Mouse (Mus musculus) telencephalon, adult 2 months (tissue): ENCODE measurements around the gene Llgl2.
A peak's percentile ranks its signal among the peaks of the same experiment; 100 is the strongest.

Source experiments
- DNase-seq: peaks from one replicate; pipeline ENCODE4 v3.0.0-alpha.2; 2011; ENCODE audit warnings: low read depth, low spot score

Gene Llgl2

DNA sequence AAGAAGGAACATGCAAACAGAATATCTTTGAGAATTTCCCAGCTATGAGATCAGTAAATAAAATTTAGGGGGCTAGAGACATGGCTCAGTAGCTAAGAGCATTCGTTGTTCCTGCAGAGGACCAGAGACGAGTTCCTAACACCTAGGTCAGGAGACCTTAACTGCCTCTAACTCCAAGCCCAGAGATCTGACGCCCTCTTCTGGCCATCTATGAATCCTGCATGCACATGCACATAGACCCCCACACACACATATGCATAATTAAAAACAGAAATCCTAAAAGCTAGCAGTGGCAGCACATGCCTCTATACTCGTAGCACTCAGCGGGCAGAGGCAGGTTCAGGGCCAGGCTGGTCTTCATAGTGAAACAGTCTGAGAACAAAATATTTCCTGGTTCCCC is 52.6 kb downstream of the Llgl2 start:
- DNase-seq, result no peak

- DNase-seq, result no peak
These were observed 53.4 kb downstream of the Llgl2 start for GRCm38 (mm10) chr11:115877174-115877755.

- no peak for DNase-seq
These were observed 54.2 kb downstream of the Llgl2 start for GRCm38 (mm10) chr11:115878071-115878470.

DNA sequence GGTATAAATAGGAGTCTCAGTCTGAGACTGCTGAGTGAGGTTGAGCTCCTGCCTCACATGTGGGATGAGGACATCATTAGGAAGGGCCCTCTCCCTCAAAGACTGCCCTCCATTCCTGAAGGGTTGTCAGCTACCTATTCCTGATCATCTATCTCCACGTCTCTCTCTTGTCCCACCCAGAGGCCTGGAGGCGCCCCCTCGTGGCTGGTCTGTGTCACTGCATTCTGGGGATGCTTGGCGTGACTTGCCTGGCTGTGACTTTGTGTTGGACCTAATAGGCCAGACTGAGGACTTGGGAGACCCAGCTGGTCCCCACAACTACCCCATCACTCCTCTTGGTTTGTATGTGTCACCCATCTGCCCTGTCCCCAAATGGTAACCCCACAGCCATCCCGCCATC is 57.2 kb downstream of the Llgl2 start:
- no peak for DNase-seq

- no peak for DNase-seq
These were observed 59.4 kb downstream of the Llgl2 start for GRCm38 (mm10) chr11:115883251-115883650.

- no peak for DNase-seq
These were observed 60.5 kb downstream of the Llgl2 start for GRCm38 (mm10) chr11:115884361-115884760.

- no peak for DNase-seq
These were observed 61.4 kb downstream of the Llgl2 start for GRCm38 (mm10) chr11:115885281-115885680.

GRCm38 (mm10) chr11:115886446-115886845 is 62.6 kb downstream of the Llgl2 start:
- DNase-seq, result no peak

DNA sequence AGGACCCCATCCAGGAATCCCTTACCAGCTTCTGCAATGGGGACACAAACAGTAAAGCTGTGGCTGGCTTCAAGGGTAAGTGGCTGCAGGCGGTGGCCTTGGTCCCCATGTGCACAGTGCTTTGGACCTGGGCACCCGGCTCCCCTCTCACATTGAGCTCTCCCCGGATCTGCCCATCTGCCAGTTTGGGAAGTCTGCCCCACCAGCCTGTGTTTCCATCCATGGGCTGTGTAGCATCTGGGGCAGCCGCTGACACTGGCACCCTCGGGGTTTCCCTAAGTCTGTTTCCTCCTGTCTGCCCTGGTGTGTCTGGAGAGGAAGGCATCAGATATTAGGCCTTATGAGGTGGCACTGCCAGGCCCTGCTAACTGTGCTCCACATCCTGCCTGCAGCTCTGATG is 64.2 kb downstream of the Llgl2 start:
- DNase-seq, result no peak

- no peak for DNase-seq
These were observed 65.3 kb downstream of the Llgl2 start for GRCm38 (mm10) chr11:115889159-115889558.

DNA sequence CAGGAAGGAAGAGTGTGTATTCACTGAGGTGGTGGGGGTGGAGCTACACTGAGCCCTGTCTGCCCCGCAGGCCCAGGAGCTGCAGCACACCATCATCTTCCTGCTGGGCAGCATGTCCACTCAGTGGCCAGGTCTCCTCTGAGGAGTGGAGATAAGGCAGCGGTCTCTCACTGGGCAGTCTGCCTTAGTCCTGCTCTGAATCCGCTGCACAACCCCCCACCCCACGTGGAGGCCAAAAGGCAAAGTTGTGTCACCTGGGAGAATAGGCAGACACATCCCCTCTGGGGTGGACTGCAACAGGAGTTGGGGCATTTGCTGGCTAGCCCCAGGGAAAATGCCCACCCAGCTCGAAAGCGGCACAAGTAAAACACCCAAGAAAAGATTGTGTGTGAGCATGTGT is 68.4 kb downstream of the Llgl2 start:
- no peak for DNase-seq

DNA sequence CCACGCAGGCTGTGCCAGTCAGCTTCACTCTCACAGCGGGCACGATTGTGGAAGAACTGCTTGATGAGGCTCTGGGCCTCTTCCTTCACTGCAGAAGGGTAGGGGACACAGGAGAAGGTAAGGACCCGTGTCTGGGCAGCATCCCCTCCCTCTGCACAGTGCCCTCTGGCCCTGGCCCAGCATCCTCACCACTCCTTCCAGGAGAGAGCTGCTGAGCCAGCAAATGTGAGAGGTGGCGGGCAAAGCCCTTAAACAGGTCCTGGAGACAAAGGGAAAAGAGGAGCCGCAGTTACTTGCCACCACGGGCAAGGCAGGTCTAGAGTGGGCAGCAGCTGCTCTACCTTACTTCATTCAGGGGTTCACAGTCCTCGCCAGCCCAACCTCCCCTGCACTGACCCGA is 69.2 kb downstream of the Llgl2 start:
- no peak for DNase-seq

- no peak for DNase-seq
These were observed 71.1 kb downstream of the Llgl2 start for GRCm38 (mm10) chr11:115894755-115895520.

DNA sequence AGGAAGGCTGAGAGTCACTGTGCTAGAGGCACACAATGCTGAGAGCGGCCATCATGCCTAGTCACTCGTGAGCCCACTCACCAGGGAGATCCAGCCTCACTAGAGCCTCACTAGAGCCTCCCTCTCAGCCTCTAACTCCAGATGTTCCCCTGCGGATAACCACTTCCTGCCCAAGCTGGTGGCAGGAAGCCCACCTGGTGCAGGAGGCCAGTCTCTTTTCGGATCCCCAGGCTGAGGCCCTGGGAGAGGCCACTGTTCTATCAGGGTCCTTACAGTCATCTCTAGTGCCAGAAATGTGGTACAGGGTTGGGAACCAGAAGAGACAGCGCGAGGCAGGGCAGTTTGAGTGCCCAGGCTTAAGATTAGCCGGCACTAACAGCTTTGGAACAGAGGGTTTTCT is 74.6 kb downstream of the Llgl2 start:
- no peak for DNase-seq

GRCm38 (mm10) chr11:115898886-115899285 is 75.0 kb downstream of the Llgl2 start:
- peak; percentile 87 for DNase-seq

DNA sequence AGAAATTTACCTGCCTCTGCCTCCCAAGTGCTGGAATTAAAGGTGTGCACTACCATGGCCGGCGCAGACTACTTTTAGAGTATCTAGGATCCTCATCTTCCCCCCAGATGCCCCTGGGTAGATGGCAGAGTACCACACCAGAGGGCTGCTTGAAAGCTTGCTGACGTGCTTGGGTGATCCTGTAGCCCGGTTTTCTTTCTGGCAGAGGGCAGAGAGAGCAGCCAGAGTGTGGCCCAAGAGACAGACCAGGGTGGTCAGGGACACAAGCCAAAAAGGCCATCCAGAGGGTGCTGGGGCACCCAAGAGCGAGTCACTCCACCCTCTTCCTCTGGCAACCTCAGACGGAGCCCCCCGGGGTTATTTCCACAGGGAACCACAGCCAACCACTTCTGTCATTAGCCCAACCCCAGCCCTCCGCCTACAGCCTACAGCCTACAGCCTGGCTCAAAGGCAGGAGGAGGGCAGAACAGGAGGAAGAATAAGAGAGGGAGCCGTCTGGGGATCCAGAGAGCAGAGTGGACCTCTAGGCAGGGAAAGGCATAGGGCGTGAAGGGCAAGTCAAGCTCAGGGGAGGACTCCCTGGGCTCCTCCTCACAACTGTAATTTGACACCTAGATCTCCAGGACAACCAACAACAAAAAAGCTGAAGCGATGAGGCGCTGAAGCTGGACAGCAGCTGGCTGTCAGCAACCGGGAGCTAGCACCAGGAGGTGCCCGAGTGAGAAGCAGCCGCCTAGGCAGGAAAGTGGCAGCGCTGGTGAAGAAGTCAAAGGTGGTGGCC is 75.8 kb downstream of the Llgl2 start, which contains the start of gene Smim5:
Smim5 (plus strand) TSS at position 481 of the 781 bp plus-strand sequence.
- no peak for DNase-seq

GRCm38 (mm10) chr11:115900561-115901337 is 76.9 kb downstream of the Llgl2 start:
- DNase-seq, result no peak

DNA sequence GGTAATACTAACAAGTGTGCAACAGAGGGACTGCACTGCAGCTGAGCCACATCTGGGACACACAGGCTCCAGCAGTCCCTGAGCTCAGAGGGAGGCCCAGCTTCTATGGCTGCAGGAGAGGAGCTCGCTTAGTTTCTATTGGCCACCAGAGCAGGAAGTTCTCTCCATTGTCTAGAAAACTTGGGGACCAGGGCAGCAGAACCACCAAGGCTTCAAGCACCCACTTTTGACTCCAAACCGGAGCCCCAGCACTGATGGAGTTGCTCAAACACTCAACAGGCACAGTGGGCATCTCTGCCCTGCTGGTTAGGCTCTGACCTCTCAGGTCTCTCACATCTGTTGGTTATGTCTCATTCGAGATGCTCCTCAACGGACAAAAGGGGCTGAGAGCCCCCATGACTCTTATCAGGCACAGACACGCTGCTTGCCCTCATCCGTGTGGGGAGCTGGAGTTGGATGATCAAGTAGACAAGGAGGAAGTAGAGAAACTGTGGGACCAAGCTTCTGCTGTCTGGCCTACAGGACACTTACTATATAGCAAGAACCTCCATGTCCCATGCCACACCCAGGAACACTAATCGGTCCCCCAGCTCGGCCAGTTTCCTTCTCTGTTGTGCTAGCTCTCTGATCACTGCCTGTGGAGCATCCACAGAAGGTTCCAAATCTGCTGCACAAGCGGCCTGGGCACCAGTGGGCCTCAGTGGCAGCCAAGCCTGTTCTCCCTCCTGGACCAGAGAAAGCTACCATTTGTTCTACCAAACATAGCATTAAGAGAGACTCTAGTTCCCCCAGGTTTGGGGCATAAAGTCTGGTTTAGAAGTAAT is 77.7 kb downstream of the Llgl2 start:
- no peak for DNase-seq

DNA sequence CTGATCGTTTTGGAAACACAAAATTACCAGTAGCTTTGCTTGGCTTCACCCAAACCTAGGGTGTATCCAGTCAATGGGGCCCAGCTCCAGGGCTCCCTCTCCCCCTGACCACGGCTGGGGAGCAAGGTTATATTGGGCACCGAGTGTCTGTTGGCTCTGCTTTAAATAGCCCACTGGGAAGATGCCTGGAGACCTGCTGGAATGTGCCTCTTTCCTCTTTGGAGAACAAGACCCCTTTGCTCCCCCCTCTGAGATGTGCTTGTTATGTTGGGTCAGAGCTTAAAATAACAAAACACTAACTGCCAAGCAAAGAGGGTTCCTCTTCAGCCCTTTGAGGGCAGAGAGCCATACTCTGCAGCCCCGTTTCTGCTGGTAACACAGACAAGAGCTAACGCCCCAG is 78.3 kb downstream of the Llgl2 start:
- no peak for DNase-seq

DNA sequence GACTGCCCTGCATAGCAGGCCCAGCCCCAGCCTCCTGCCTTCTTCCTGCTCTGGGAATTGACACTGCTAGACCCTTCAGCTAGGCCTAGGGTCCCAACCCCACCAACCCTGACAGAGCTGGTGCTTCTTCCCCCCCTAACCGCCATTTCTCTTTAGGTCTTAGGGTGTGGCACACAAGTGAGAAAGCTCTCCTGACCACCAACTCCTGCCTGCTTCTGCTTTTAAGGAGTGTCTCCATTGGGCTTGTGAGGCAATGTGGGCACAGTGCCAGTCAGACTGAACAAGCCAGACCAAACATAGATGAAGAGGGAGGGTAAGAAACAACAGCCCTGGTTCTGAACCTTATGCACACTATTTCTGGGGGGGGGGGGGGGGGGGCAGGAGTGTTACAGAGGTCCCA is 79.0 kb downstream of the Llgl2 start:
- no peak for DNase-seq
